Mouse (Mus musculus): ENCODE data around the gene Rsrc2. TPM values are rescaled to one million over a fixed set of nuclear protein-coding genes. Genes with fewer than 3 reads are reported as not detected.

Rsrc2 gene
- 238 TPM for total RNA-seq (2023)

DNA sequence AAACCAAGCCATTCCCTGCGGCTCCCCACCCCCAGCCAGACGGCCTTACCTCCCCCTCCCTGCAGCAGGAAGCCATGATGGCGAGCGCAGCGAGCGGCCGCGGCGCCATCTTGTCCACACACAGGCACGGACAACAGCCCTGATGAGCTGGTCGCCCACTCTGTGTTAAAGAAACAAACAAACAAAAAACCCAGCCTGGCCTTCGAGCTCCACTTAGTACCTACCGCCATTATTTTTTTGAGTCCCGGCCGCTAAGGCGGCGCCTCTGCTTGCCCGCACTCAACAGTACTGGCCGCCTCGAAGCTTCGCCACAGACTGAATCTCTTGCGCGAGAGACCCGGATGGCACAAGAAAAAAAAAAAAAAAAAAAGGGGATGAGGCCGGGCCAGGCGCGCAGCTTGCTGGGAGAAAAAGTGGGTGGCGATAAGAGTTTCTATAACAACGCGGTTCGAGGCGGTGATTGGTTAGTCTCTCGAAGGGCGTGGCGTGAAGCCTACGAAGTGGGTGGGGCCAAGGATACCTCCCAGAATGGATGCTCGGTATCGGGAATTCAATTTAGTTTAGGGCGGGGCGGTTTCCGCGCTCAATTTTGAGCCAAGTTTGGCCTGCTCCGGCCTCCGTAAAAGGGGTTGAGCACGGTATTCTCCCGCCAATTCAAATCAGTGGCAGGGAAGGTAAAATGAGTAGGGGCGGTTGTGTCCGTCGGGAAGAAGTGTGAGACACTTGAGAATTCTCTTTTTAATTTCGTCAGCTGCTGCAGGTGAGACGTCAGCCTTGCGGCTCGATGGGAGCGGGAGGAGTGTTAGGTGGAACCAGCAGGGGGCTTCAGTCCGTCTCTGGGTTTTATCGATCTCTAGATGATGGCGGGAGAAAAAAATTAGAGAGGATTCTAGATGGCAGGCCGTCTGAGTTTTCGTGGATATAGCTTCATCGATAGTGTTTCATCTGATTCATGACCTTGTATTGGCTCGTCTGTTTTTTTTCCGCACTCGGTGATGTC is at the start of gene Rsrc2, which contains the start of gene Kntc1:
TSS of gene Rsrc2 (minus strand) at position 350 of the 1,000 bp plus-strand sequence.
TSS of gene Kntc1 (plus strand) at position 652 of the 1,000 bp plus-strand sequence.

GRCm38 (mm10) chr5:123720328-123721311 is 28.6 kb downstream of the Rsrc2 start, which contains the start of gene Zcchc8:
Zcchc8 (minus strand) TSS chr5:123721100.

GRCm38 (mm10) chr5:123684221-123685144 is 64.7 kb downstream of the Rsrc2 start, which contains the start of gene Clip1:
Clip1 (minus strand) TSS chr5:123684618.

Other genes with a start within 250 kb of the Rsrc2 start
- gene B3gnt4, start 239.0 kb downstream of the Rsrc2 start, total RNA-seq (2023), result not detected
- gene Diablo, start 225.2 kb downstream of the Rsrc2 start, total RNA-seq (2023), result 60.0 TPM
- 7.7 TPM for gene Gm49027, start 223.9 kb downstream of the Rsrc2 start, total RNA-seq (2023)
- gene Vps33a, start 176.4 kb downstream of the Rsrc2 start, total RNA-seq (2023), result 56.1 TPM
- gene Clip1, start 64.8 kb downstream of the Rsrc2 start, total RNA-seq (2023), result 78.6 TPM
- 90.1 TPM for gene Zcchc8, start 28.3 kb downstream of the Rsrc2 start, total RNA-seq (2023)
- 0.95 TPM for gene Kntc1, start 302 bp upstream of the Rsrc2 start, total RNA-seq (2023)
- gene Hcar2, start 116.1 kb upstream of the Rsrc2 start, total RNA-seq (2023), result 2.3 TPM
- gene Hcar1, start 130.6 kb upstream of the Rsrc2 start, total RNA-seq (2023), result not detected
- gene Denr, start 157.8 kb upstream of the Rsrc2 start, total RNA-seq (2023), result 41.4 TPM
- not detected for gene Gm43518, start 178.0 kb upstream of the Rsrc2 start, total RNA-seq (2023)
- 2.6 TPM for gene Ccdc62, start 181.3 kb upstream of the Rsrc2 start, total RNA-seq (2023)
- 48.9 TPM for gene Hip1r, start 224.2 kb upstream of the Rsrc2 start, total RNA-seq (2023)

All from CD8-positive naive resting alpha-beta T cell, adult 57 days (primary cell).